Mouse (Mus musculus): Measurements from ENCODE around the gene Car9. TPM values are rescaled to one million over a fixed set of nuclear protein-coding genes. Genes with fewer than 3 reads are reported as not detected.
"Not testable (repeated sequence)": the region's sequence is repeated elsewhere in the genome, so short reads cannot be mapped to it uniquely, and the experiment has no call there.

Car9 gene
- total and polyA plus RNA-seq, 2 experiments, result 0.20 to 0.28 TPM

- Histone ChIP-seq H3K27ac (replicated peaks; ENCODE audit: insufficient read depth, low read depth, low read length) (no peak overlapping the region), H3K4me1 (ENCODE audit: control insufficient read depth, insufficient read depth, low read length) (no peaks in the 10 kb centered on the region), H3K27me3 (ENCODE audit: control insufficient read depth, insufficient read depth, low read length) (no peaks in the 10 kb centered on the region), H3K79me2 (ENCODE audit: control insufficient read depth, insufficient read depth, low read length) (no peaks in the 10 kb centered on the region; the same call in 1 of the 2 replicates), H3K4me3 (ENCODE audit: insufficient read depth, low read depth, low read length) (no peak overlapping the region), H3K36me3 (ENCODE audit: control insufficient read depth, insufficient read depth, low read length) (peaks cover 70% of the 10 kb centered on the region), H3K9ac (ENCODE audit: low read depth, low read length) (no peak overlapping the region)
- TF ChIP-seq POLR2A (IDR thresholded peaks at IDR 0.05; ENCODE audit: extremely low read depth, insufficient read depth, low read length) (no peak), CTCF (IDR thresholded peaks at IDR 0.05; ENCODE audit: low read depth, low read length) (no peak)
- WGBS, result 94% methylated on average over 12 of the region's 12 CpGs
- no peak for DNase-seq (ENCODE audit: extremely low read depth, low read depth, low spot score)
These were observed 42.3 kb downstream of the Car9 start for GRCm38 (mm10) chr4:43549055-43549454.

GRCm38 (mm10) chr4:43551854-43552253 is 45.1 kb downstream of the Car9 start:
- not testable (repeated sequence) for H3K4me1 ChIP-seq (ENCODE audit: control insufficient read depth, insufficient read depth, low read length); H3K4me3 ChIP-seq (ENCODE audit: insufficient read depth, low read depth, low read length); H3K27me3 ChIP-seq (ENCODE audit: control insufficient read depth, insufficient read depth, low read length); DNase-seq (ENCODE audit: extremely low read depth, low read depth, low spot score); H3K27ac ChIP-seq (replicated peaks; ENCODE audit: insufficient read depth, low read depth, low read length); H3K9ac ChIP-seq (ENCODE audit: low read depth, low read length); H3K79me2 ChIP-seq (ENCODE audit: control insufficient read depth, insufficient read depth, low read length)
- WGBS, result 86% methylated on average over 6 of the region's 6 CpGs
- H3K36me3 ChIP-seq (ENCODE audit: control insufficient read depth, insufficient read depth, low read length), result peaks cover 82% of the 10 kb centered on the region

- Histone ChIP-seq H3K4me3 (ENCODE audit: insufficient read depth, low read depth, low read length) (no peak overlapping the region), H3K27ac (replicated peaks; ENCODE audit: insufficient read depth, low read depth, low read length) (no peak overlapping the region), H3K4me1 (ENCODE audit: control insufficient read depth, insufficient read depth, low read length) (no peaks in the 10 kb centered on the region; the same call in 1 of the 2 replicates), H3K79me2 (ENCODE audit: control insufficient read depth, insufficient read depth, low read length) (peaks cover 4% of the 10 kb centered on the region; the same call in 1 of the 2 replicates), H3K9ac (ENCODE audit: low read depth, low read length) (no peak overlapping the region), H3K36me3 (ENCODE audit: control insufficient read depth, insufficient read depth, low read length) (peaks cover 77% of the 10 kb centered on the region), H3K27me3 (ENCODE audit: control insufficient read depth, insufficient read depth, low read length) (no peaks in the 10 kb centered on the region)
- DNase-seq (ENCODE audit: extremely low read depth, low read depth, low spot score), result no peak
- WGBS, result 97% methylated on average over 5 of the region's 5 CpGs
- no peak for TF ChIP-seq CTCF (IDR thresholded peaks at IDR 0.05; ENCODE audit: low read depth, low read length)
- no peak for TF ChIP-seq POLR2A (IDR thresholded peaks at IDR 0.05; ENCODE audit: extremely low read depth, insufficient read depth, low read length)
These were observed 45.7 kb downstream of the Car9 start for GRCm38 (mm10) chr4:43552437-43552836.

- no peak for DNase-seq (ENCODE audit: extremely low read depth, low read depth, low spot score)
- no peak overlapping the region for H3K4me3 ChIP-seq (ENCODE audit: insufficient read depth, low read depth, low read length)
- no peak overlapping the region for H3K9ac ChIP-seq (ENCODE audit: low read depth, low read length)
- TF ChIP-seq POLR2A (IDR thresholded peaks at IDR 0.05; ENCODE audit: extremely low read depth, insufficient read depth, low read length) (no peak), CTCF (IDR thresholded peaks at IDR 0.05; ENCODE audit: low read depth, low read length) (no peak)
- peaks cover 2% of the 10 kb centered on the region for H3K4me1 ChIP-seq (ENCODE audit: control insufficient read depth, insufficient read depth, low read length)
- H3K27me3 ChIP-seq (ENCODE audit: control insufficient read depth, insufficient read depth, low read length), result no peaks in the 10 kb centered on the region
- no peak overlapping the region for H3K27ac ChIP-seq (replicated peaks; ENCODE audit: insufficient read depth, low read depth, low read length)
- peaks cover 68% of the 10 kb centered on the region for H3K36me3 ChIP-seq (ENCODE audit: control insufficient read depth, insufficient read depth, low read length)
- peaks cover 7% of the 10 kb centered on the region; the same call in 1 of the 2 replicates for H3K79me2 ChIP-seq (ENCODE audit: control insufficient read depth, insufficient read depth, low read length)
These were observed 47.1 kb downstream of the Car9 start for GRCm38 (mm10) chr4:43553891-43554290.

- H3K27me3 ChIP-seq (ENCODE audit: control insufficient read depth, insufficient read depth, low read length), result no peaks in the 10 kb centered on the region
- H3K4me1 ChIP-seq (ENCODE audit: control insufficient read depth, insufficient read depth, low read length), result peaks cover 15% of the 10 kb centered on the region
- peak; percentile 21 for DNase-seq (ENCODE audit: extremely low read depth, low read depth, low spot score)
- WGBS, result 93% methylated on average over 7 of the region's 7 CpGs
- no peak overlapping the region for H3K27ac ChIP-seq (replicated peaks; ENCODE audit: insufficient read depth, low read depth, low read length)
- peaks cover 54% of the 10 kb centered on the region for H3K36me3 ChIP-seq (ENCODE audit: control insufficient read depth, insufficient read depth, low read length)
- no peak overlapping the region for H3K4me3 ChIP-seq (ENCODE audit: insufficient read depth, low read depth, low read length)
- TF ChIP-seq POLR2A (IDR thresholded peaks at IDR 0.05; ENCODE audit: extremely low read depth, insufficient read depth, low read length) (no peak), CTCF (IDR thresholded peaks at IDR 0.05; ENCODE audit: low read depth, low read length) (no peak)
- H3K79me2 ChIP-seq (ENCODE audit: control insufficient read depth, insufficient read depth, low read length), result peaks cover 21% of the 10 kb centered on the region
- no peak overlapping the region for H3K9ac ChIP-seq (ENCODE audit: low read depth, low read length)
These were observed 49.2 kb downstream of the Car9 start for GRCm38 (mm10) chr4:43555926-43556325.

GRCm38 (mm10) chr4:43558028-43558630 is 51.4 kb downstream of the Car9 start:
- Histone ChIP-seq H3K27ac (replicated peaks; ENCODE audit: insufficient read depth, low read depth, low read length) (peak overlapping the region; percentile 5), H3K79me2 (ENCODE audit: control insufficient read depth, insufficient read depth, low read length) (peaks cover 23% of the 10 kb centered on the region), H3K36me3 (ENCODE audit: control insufficient read depth, insufficient read depth, low read length) (peaks cover 35% of the 10 kb centered on the region), H3K27me3 (ENCODE audit: control insufficient read depth, insufficient read depth, low read length) (no peaks in the 10 kb centered on the region), H3K9ac (ENCODE audit: low read depth, low read length) (no peak overlapping the region), H3K4me3 (ENCODE audit: insufficient read depth, low read depth, low read length) (no peak overlapping the region), H3K4me1 (ENCODE audit: control insufficient read depth, insufficient read depth, low read length) (peaks cover 19% of the 10 kb centered on the region)
- TF ChIP-seq CTCF (IDR thresholded peaks at IDR 0.05; ENCODE audit: low read depth, low read length) (no peak), POLR2A (IDR thresholded peaks at IDR 0.05; ENCODE audit: extremely low read depth, insufficient read depth, low read length) (no peak)
- peak; percentile 19 for DNase-seq (ENCODE audit: extremely low read depth, low read depth, low spot score)
- 63% methylated on average over 5 of the region's 5 CpGs for WGBS
